Mouse (Mus musculus) megakaryocyte, embryonic 14.5 days (primary cell): Measurements from ENCODE around the gene Slc43a2.

Experiments used
- FLI1 ChIP-seq: IDR thresholded peaks from 2 replicates; pipeline ENCODE4 v1.6.1; 2012; ENCODE audit warnings: low read length, inconsistent platforms, mixed read lengths
- GATA1 ChIP-seq: IDR thresholded peaks from 3 replicates; pipeline ENCODE4 v1.6.1; 2012; ENCODE audit warnings: mixed read lengths, low read length, inconsistent platforms, borderline replicate concordance

GRCm38 (mm10) chr11:75583521-75583920, 52.0 kb downstream of the Slc43a2 start:
- TF ChIP-seq GATA1, result no peak
- TF ChIP-seq FLI1, result no peak
